Mouse (Mus musculus): Measurements from ENCODE around the gene Dab1. TPM values are rescaled to one million over a fixed set of nuclear protein-coding genes. Genes with fewer than 3 reads are reported as not detected.

The Dab1 gene
- 11.2 and 17.0 TPM in 2 replicates for polyA plus RNA-seq (2015; fragmentation: Nextera tagmentation; extraction: Ambion mirVana)

DNA sequence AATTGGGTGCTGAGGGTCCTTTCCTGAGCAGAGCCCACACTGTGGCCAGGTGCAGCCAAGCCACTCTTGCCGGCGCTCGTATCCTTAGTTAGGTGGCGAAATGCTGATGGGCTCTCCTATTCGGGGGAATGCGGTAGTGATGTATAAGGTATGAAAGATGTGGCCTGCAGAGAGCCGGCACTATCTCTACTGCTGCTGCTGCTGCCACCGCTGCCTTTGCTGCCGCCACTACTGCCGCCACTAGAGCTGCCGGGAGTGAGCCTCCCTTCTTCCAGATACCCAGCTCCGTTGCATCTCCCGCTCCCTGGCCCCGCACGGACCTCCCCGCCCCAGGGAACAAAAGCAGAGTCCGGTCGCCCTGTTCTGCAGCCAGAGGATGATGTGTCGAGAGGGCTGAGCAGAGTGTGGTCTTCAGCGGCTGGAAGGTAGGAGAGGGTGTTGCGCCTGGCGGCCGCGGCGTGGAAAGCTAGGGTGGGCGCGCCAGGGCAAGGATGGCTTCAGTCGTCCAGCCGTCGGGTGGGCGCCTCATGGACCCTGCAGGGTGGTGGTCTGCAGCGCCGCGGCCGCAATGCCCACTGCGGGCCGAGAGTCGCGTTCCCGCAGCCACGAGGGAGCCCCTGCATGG, at the start of gene Dab1:
Dab1 (plus strand) TSS at position 39 of the 625 bp plus-strand sequence.
- no peak within 1 kb of the TSS for H3K27ac ChIP-seq
- no peaks in the 10 kb centered on the region for H3K36me3 ChIP-seq
- under 1% methylated on average over 40 of the region's 41 CpGs for WGBS
- H3K4me3 ChIP-seq (replicated peaks): peak within 1 kb of the TSS; percentile 30
- H3K27me3 ChIP-seq (replicated peaks): peaks cover 40% of the 10 kb centered on the region
- ATAC-seq (ENCODE audit: insufficient read depth, low FRiP score, low read depth): no peak
- peak within 1 kb of the TSS; percentile 54 for H3K4me2 ChIP-seq
- H3K9me3 ChIP-seq: no peaks in the 10 kb centered on the region
- H3K4me1 ChIP-seq: no peaks in the 10 kb centered on the region
- H3K9ac ChIP-seq: no peak within 1 kb of the TSS

DNA sequence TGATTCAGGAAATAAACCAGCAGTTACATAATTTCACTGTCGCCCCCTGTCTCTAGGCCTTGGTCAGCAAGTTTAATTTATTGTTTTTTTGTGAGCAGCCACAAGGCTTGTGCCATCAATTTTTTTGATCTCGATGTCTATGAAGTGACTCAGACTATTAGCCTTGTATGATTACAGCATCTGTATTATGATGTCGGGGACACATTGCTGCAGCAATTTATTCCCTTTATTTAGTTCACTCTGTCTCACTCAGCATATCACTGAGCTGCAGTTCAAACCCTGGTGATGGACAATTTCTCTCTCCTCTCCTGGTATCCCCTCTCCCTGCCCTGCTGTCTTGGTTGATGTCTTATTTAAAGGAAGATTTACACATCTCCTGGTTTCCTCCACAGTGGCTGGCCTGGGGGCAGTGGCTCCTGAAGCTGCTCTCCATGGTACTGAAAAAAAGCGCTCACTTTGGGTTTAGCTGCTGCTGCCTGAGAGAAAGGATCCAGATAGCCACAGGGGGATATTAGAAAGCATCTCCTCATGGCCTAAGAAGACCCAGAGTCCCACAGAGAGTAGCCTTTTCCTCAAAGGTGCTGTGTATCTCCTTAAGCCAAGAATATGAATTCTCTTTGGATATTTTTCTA, 47.3 kb upstream of the Dab1 start:
- Histone ChIP-seq H3K9me3 (no peaks in the 10 kb centered on the region), H3K36me3 (no peaks in the 10 kb centered on the region), H3K4me3 (replicated peaks) (no peak overlapping the region), H3K9ac (no peak overlapping the region), H3K4me1 (no peaks in the 10 kb centered on the region), H3K4me2 (no peak overlapping the region), H3K27me3 (replicated peaks) (no peaks in the 10 kb centered on the region), H3K27ac (no peak overlapping the region)
- ATAC-seq (ENCODE audit: insufficient read depth, low FRiP score, low read depth): no peak
- WGBS: 59% methylated on average over 4 of the region's 4 CpGs

DNA sequence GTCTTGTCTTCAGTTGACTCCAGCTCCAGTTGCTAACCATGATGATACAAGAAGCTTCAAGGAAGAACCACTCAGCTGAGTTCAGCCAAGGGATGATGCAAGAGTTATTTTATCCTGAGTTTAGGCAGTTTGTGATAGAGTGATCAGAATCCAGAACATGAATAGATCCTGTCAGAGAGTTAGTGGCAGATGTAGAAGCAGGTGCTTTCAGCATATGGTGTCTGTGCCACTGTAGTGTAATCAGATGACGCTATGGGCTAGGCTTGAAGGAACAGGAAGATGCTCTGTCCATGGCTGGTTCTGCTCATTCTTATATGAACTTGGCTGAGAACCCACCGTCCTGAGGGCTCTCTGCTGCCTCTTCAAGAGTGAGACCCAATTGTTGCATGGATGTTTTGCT, 43.6 kb upstream of the Dab1 start:
- ATAC-seq (ENCODE audit: insufficient read depth, low FRiP score, low read depth): no peak
- 78% methylated on average over 2 of the region's 2 CpGs for WGBS
- H3K4me2 ChIP-seq: no peak overlapping the region
- H3K4me3 ChIP-seq (replicated peaks): no peak overlapping the region
- H3K27me3 ChIP-seq (replicated peaks): no peaks in the 10 kb centered on the region
- H3K36me3 ChIP-seq: no peaks in the 10 kb centered on the region
- no peaks in the 10 kb centered on the region for H3K4me1 ChIP-seq
- H3K9ac ChIP-seq: no peak overlapping the region
- H3K27ac ChIP-seq: no peak overlapping the region
- H3K9me3 ChIP-seq: no peaks in the 10 kb centered on the region

DNA sequence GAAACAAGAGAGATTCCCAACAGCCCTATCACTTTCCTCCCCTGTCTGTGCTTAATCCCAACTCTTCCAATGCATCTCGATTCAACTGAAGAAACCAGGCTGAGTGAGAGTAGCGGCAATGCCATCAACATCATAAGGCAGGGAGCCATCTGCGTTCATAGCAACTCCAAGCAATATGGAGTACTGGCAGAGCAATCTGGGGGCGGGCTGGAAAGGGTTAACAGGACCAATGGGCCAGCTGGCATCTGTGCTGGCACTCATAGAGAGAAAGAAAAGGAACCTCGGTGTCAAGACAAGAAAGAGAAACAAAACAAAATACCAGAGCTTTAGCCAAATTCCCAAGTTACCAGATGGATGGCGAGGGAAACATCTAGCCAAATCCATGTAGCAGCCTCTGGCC, 42.9 kb upstream of the Dab1 start:
- Histone ChIP-seq H3K4me2 (no peak overlapping the region), H3K9ac (no peak overlapping the region), H3K9me3 (no peaks in the 10 kb centered on the region), H3K27ac (no peak overlapping the region), H3K4me3 (replicated peaks) (no peak overlapping the region), H3K4me1 (no peaks in the 10 kb centered on the region), H3K36me3 (no peaks in the 10 kb centered on the region), H3K27me3 (replicated peaks) (no peaks in the 10 kb centered on the region)
- no peak for ATAC-seq (ENCODE audit: insufficient read depth, low FRiP score, low read depth)
- 76% methylated on average over 6 of the region's 6 CpGs for WGBS

DNA sequence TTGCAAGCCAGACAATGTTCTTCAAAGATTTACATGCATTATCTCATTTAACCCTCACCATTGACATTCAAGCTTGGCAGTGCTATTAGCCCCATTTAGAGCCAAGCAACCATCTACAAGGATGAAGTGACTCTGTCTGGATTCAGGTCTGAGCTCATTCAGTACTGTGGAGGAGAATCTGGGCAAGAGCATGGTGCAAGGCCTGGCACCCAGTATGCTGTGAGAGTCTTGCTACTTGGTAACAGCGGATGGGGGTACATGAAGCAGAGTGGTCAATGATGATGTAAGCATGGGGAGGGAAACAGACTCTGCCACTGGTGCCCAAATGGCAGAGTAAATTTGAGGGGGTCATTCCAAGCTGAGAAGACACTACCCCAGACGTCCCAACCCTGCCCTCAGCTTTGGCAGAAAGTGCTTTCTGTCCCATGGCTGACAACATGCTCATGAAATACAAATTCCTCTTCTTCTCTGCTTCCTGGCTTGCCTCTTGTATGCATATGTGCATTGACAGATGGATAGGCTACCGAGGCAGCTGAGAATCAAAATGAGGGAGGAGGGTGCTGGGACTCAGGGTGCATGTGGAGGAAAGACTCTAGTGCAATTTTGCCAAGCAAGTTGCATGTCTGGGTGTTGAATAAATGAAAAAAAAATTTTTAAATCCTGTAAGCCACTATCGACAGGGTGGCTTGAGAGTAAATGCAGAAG, 41.9 kb upstream of the Dab1 start:
- H3K27me3 ChIP-seq (replicated peaks): no peaks in the 10 kb centered on the region
- no peak overlapping the region for H3K9ac ChIP-seq
- no peak overlapping the region for H3K4me2 ChIP-seq
- no peak overlapping the region for H3K4me3 ChIP-seq (replicated peaks)
- no peaks in the 10 kb centered on the region for H3K36me3 ChIP-seq
- ATAC-seq (ENCODE audit: insufficient read depth, low FRiP score, low read depth): no peak
- no peaks in the 10 kb centered on the region for H3K4me1 ChIP-seq
- H3K27ac ChIP-seq: no peak overlapping the region
- 68% methylated on average over 4 of the region's 4 CpGs for WGBS
- no peaks in the 10 kb centered on the region for H3K9me3 ChIP-seq

DNA sequence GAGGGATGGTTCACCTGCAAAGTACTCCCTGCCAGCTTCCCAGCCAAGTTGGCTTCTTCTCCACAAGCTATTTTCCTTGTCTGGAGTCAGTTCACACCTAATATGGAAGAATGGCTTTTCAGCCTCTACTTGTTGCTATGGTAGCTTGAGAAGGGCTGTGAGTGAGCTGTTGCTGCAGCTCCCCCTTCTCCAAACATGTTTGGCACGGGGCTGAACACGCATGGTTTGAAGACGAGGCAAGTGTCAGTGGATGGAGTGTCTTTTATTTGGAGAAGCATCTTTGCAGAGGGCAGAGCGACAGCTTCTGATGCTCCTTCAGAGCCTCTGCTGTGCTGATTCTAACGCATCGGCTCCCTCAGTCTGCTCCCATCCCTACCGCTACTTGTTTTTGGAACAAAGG, 41.3 kb upstream of the Dab1 start:
- Histone ChIP-seq H3K27me3 (replicated peaks) (no peaks in the 10 kb centered on the region), H3K4me2 (no peak overlapping the region), H3K9ac (no peak overlapping the region), H3K36me3 (no peaks in the 10 kb centered on the region), H3K9me3 (no peaks in the 10 kb centered on the region), H3K4me1 (no peaks in the 10 kb centered on the region), H3K4me3 (replicated peaks) (no peak overlapping the region), H3K27ac (no peak overlapping the region)
- no peak for ATAC-seq (ENCODE audit: insufficient read depth, low FRiP score, low read depth)
- WGBS: 74% methylated on average over 7 of the region's 7 CpGs

DNA sequence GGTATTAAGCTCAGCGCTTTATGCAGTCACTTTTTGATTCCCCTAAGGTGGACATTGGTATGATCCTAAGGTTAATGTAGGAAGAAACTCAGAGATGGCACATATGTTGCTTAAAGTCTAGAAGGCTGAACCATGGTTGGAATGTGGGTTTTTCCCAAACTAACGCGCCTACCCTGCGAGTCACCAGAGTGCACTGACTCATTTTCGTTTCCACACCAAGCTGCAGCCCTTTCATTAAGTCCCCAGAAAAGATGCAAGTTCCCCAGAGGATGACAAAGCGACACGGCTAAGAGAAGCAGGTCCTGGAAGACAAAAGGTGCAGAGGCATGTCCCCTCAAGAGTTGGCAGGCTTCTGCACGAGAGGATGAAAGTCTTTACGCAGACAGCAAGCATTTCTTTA, 39.1 kb upstream of the Dab1 start:
- 82% methylated on average over 9 of the region's 9 CpGs for WGBS
- H3K9me3 ChIP-seq: no peaks in the 10 kb centered on the region
- no peaks in the 10 kb centered on the region for H3K4me1 ChIP-seq
- ATAC-seq (ENCODE audit: insufficient read depth, low FRiP score, low read depth): no peak
- no peak overlapping the region for H3K9ac ChIP-seq
- H3K27ac ChIP-seq: no peak overlapping the region
- no peaks in the 10 kb centered on the region for H3K27me3 ChIP-seq (replicated peaks)
- H3K4me3 ChIP-seq (replicated peaks): no peak overlapping the region
- H3K4me2 ChIP-seq: no peak overlapping the region
- H3K36me3 ChIP-seq: no peaks in the 10 kb centered on the region

DNA sequence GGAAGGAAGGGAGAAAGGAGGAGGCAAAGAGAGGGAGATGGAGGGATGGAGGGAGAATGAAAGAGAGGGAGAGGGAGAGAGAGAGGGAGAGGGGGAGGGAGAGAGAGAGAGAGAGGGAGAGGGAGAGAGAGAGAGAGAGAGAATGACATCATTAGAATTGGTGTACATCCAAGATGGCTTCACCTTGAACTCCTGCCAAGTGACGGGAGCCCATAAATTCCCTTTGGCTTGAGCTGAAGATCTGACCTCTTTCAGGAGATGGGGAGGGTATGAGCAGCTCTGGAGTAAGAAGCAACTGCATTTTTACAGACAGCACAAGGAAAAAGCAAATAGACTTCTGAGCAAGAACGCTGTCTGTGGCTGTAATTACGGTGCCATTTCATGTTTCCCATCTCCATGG, 4.1 kb upstream of the Dab1 start:
- Histone ChIP-seq H3K4me2 (no peak overlapping the region), H3K27me3 (replicated peaks) (peaks cover 22% of the 10 kb centered on the region), H3K4me1 (no peaks in the 10 kb centered on the region), H3K9ac (no peak overlapping the region), H3K4me3 (replicated peaks) (no peak overlapping the region), H3K36me3 (no peaks in the 10 kb centered on the region), H3K9me3 (no peaks in the 10 kb centered on the region), H3K27ac (no peak overlapping the region)
- no peak for ATAC-seq (ENCODE audit: insufficient read depth, low FRiP score, low read depth)
- WGBS: 69% methylated on average over 3 of the region's 3 CpGs

DNA sequence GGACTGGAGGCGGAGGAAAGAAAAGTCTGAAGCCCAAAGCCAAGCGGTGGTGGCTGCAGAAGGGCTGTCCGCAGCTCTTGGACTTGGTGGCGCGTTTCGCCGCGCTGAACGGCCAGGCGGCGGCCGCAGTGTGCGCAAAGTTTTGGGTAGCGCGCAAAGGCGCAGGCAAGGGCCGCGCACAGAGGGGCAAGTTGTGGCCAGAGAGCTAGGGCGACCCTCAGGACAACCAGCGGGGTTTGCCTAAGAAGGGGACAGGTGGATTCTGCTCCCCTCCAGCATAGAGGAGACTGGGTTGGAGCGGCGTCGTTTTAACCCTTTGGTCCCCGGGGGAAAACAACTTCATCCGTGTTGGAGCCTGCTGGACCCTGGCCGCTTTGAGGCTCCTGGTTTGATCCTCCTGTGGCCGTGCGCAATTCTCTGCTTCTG, 800 bp downstream of the Dab1 start:
- H3K27me3 ChIP-seq (replicated peaks): peaks cover 40% of the 10 kb centered on the region
- peak overlapping the region; percentile 30 for H3K4me3 ChIP-seq (replicated peaks)
- no peaks in the 10 kb centered on the region for H3K36me3 ChIP-seq
- ATAC-seq (ENCODE audit: insufficient read depth, low FRiP score, low read depth): no peak
- no peaks in the 10 kb centered on the region for H3K4me1 ChIP-seq
- no peak overlapping the region for H3K9ac ChIP-seq
- under 1% methylated on average over 27 of the region's 28 CpGs for WGBS
- H3K9me3 ChIP-seq: no peaks in the 10 kb centered on the region
- H3K27ac ChIP-seq: no peak overlapping the region
- H3K4me2 ChIP-seq: peak overlapping the region; percentile 54

DNA sequence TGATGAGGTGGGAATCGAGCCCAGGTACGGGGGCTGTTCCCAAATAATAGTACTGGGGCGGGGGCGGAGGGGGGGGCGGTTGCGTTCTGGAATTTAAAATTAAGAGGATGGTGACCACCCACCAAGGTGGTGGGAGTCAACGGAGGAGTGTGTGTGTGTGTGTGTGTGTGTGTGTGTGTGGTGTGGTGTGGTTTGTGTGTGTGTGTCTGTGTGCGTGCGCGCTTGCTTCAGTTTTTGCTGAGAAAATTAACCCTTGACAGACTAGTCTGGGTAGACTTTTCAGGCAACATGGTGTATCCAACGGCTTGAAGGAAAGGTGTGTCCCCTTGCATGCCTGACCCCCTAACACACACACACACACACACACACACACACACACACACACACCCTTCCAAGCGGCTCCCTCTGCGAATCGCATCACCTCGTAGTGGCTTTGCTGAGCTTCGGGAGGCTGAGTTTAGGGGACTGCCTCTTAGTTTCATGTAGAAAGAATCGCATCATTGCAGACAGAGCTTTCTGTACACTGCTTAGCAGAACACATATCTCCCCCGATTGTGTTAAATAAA, 1.5 kb downstream of the Dab1 start:
- Histone ChIP-seq H3K4me2 (peak overlapping the region; percentile 54; the same call in 1 of the 2 replicates), H3K27me3 (replicated peaks) (peaks cover 40% of the 10 kb centered on the region), H3K9me3 (no peaks in the 10 kb centered on the region), H3K9ac (no peak overlapping the region), H3K27ac (no peak overlapping the region), H3K4me3 (replicated peaks) (no peak overlapping the region), H3K36me3 (no peaks in the 10 kb centered on the region), H3K4me1 (no peaks in the 10 kb centered on the region)
- no peak for ATAC-seq (ENCODE audit: insufficient read depth, low FRiP score, low read depth)
- WGBS: 14% methylated on average over 18 of the region's 18 CpGs

DNA sequence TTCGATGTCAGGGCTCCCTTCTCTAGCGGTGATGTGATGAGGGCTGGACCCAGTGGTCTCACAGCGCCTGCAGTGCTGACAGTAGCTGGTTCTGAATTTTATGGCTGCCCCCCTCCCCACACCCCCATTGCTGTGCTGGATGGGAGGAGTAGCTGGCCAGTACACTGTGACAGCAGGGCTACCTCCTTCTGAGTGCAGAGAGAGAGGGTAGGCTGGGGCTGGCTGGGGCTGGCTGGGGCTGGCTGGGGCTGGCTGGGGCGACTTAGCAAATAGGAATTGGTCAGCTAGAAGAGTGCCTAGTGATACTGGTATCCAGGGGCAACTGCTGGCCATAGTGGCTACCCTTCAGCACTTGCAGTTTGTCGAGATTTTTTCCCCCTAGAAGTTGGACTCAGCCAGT, 2.4 kb downstream of the Dab1 start:
- no peak overlapping the region for H3K27ac ChIP-seq
- peaks cover 40% of the 10 kb centered on the region for H3K27me3 ChIP-seq (replicated peaks)
- no peak overlapping the region for H3K4me2 ChIP-seq
- H3K4me1 ChIP-seq: no peaks in the 10 kb centered on the region
- no peak overlapping the region for H3K9ac ChIP-seq
- H3K36me3 ChIP-seq: no peaks in the 10 kb centered on the region
- WGBS: 30% methylated on average over 5 of the region's 5 CpGs
- ATAC-seq (ENCODE audit: insufficient read depth, low FRiP score, low read depth): no peak
- no peaks in the 10 kb centered on the region for H3K9me3 ChIP-seq
- H3K4me3 ChIP-seq (replicated peaks): no peak overlapping the region

DNA sequence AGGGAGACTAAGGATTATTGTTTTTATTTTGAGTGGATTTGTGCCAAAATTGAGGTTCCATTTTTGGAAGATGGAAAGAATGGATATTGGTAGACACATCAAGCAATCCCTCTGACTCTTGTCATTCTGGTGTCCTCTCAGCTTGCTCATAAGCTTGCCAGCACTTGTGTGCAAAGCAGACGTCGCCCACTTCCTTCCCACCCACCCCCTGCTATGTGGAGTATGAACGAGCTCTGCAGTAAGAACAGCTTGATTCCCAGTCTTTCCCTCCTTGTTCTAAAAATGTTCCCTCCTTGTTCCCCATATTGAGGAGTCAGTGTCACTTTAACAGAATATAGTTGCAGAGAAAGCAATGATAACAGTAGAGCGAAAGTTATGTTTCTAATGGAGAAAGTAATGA, 11.0 kb downstream of the Dab1 start:
- Histone ChIP-seq H3K27me3 (replicated peaks) (no peaks in the 10 kb centered on the region), H3K4me3 (replicated peaks) (no peak overlapping the region), H3K36me3 (no peaks in the 10 kb centered on the region), H3K9ac (no peak overlapping the region), H3K9me3 (no peaks in the 10 kb centered on the region), H3K4me2 (no peak overlapping the region), H3K27ac (no peak overlapping the region), H3K4me1 (no peaks in the 10 kb centered on the region)
- WGBS: 68% methylated on average over 4 of the region's 4 CpGs
- no peak for ATAC-seq (ENCODE audit: insufficient read depth, low FRiP score, low read depth)
